Mouse (Mus musculus): Measurements from ENCODE around the gene Olfr435.
"Not testable (repeated sequence)": the region's sequence is repeated elsewhere in the genome, so short reads cannot be mapped to it uniquely, and the experiment has no call there.

The Olfr435 gene

DNA sequence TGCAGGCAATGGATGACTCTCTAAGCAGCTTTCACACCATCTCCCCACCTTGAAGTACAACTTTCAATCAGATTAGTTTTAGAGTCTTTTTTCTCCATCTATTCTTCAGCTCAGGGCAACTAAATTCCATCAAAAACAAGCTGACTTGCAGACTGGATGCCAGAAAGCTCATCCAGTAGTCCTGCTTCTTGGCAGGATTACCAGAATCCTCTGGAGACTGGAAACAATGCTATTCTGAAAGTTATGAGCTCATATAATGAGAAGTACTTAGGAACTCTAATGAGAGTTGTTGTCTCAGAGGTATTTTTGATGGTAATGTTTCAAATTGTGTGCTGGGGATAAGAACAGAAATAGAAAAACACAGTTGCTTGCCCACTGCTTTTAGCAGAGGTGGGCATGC is at the start of gene Olfr435:
Gene Olfr435, plus strand, starts transcription at position 366 of the 400 bp plus-strand sequence.
- no peak for DNase-seq (ENCODE audit: low spot score)

DNA sequence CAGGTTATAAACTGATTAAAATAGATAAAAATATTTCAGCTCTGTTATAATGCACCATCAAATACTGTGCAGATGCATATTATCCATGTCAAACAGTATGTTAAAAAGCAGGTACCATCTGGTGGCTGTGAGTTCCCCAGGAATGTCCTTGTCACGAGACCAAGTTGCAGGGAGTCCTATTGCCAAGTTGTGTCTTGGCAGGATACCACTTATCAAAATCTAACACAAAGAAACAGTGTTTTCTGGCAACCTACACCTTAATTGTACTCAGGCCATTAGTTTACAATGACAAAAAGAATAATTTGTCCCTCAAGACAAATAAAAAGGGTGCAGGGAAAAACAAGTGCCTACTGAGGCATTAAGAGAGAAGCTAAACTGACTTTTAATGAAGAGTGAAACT is 37.4 kb upstream of the Olfr435 start:
- DNase-seq (ENCODE audit: low spot score) = no peak

DNA sequence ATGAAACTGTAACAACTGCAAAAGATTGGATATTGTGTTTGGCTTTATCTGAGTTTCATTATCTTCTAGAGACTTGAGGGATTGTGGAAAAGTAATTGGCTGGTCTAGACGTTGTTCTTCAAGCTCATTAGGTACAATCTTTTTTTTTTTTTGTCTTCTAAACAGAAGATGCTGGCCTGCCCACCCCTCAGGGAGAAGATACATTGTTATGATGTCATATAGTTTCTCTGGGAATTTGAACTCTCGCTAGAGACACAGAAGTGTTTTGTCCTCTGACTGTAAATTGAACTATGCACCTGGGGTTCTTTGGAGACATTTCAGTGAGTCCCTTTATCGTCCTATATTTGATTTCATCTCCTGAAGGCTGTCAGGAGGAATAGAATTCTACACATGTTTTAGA is 34.0 kb upstream of the Olfr435 start, which contains the start of gene Olfr437:
Gene Olfr437, plus strand, starts transcription at position 301 of the 400 bp plus-strand sequence.
- no peak for DNase-seq (ENCODE audit: low spot score)

DNA sequence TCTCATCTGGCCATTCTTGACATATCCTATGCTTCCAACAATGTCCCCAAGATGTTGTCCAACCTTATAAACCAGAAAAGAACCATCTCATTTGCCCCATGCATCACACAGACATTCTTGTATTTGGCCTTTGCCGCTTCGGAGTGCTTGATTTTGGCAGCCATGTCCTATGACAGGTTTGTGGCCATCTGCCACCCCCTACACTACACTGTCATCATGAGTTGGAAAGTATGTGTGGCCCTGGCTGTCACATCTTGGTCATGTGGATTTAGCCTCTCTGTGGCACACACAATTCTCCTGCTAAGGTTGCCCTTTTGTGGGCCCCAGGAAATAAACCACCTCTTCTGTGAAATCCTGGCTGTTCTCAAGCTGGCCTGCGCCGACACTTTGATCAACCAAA is 29.7 kb upstream of the Olfr435 start:
- no peak for DNase-seq (ENCODE audit: low spot score)

DNA sequence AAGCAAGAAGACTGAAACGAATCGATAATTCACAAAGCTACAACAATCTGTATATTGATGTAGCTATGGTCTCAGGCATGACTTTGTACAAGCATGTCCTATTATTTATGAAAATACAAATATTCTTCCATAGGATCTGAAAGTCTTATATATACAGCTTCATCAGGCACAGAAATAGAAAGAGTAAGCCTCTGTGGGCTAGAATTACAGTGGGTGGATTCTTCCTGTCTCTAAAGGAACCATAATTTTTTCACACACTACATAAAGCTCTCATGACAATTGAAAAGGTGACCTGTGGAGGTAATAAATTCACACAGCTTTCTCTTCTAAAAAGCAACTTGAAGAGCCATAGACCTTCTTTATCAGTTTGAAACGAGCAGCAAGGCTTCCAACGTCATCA is 25.1 kb upstream of the Olfr435 start, which contains the start of gene Olfr13:
Gene Olfr13, plus strand, starts transcription at position 301 of the 400 bp plus-strand sequence.
- DNase-seq (ENCODE audit: low spot score) = no peak

DNA sequence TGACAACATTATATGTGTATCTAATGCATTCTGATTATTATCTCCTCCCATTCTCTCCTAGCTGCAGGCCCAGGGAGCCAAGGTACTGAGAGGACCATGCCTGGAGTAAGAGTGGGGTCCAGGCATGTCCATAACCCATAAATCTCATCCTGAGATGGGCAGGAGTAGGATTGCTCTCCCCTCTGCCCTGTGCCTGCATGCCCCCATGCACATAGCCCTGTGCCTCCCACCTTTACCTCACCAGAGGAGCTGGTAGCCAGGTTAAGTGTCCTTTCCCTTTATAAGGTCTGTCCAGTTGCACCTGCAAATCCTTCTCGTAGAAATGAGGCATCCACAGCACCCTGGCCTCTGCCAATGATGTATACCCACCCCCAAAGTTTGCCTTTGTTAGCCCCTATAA is 18.8 kb upstream of the Olfr435 start:
- DNase-seq (ENCODE audit: low spot score) = no peak

DNA sequence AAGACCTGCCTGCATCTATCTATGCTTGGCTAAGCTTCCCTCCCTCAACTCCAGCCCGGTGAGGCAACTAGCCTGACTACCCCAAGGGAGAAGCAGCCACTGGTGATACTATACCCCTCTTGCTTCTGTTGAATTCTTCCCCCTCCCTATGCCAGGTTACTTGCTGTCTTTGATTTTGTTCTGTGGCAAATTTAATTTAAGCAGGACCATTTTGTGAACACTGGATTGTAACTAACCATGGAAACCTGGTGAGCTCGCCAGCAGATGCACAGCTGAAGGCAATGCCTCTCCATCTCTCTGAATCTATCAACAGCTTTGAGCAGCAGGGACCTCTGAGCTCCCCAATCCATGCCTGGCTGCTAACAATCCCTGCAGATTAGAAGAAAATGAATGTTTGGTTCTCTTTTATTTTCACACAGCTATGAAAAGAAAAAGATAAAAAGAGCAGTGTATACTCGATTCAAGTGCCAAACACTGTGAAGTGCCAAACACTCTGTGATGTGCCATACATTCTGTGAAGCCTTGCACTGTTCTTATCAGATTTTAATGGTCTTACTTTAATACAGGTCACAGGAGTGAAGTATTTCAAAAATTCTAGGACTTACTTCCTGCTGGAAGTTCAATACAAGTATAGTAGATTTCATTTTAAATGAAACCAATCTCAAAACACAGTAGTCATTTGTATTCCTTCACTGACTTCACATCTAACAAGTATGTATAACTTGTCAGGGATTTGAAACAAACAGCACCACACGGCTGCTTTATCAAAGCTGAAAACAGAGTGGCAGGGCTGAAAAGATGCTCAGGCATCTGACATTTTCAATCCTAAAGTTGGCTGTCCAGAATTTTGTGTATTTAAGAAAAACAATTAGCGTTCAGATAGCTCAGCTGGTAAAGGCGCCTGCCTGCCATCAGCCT is 18.1 kb upstream of the Olfr435 start:
- no peak for DNase-seq (ENCODE audit: low spot score)

DNA sequence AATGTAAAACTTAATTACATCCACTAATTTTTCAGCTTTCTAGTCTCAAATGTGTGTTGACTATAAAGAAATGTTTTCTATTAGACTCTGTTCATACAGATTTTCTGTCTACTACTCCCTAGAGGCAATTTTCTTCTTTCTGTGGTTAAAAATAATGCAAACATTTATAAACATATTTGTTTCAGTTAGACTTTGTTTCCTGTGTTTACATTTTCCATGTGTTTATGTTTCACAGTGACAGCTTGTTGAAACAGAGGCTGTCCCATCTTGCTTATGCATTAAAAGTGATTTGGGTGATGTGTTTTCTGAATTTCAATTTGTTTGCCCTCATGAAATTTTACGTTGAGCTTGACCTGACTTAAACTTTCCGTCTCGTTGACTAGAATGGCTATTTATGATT is 6.0 kb upstream of the Olfr435 start:
- DNase-seq (ENCODE audit: low spot score) = no peak

DNA sequence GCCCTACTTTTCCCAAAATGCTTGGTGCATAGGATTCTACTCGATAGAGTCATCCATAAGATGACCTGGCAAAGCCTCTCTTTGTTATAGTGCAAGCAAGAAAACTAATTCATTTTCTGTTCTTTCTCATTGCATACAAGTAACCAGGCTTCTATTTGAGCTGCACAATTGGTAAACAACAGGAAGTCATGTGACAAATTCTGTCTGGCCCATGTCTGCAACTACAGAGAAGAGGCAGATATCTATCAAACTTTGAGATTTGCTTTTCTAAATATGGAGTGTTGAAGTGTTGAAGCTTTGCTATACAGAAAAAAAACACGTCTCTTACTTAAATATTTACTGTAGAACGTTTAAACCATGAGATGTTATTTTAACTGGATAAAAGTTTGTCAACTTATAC is 1.1 kb downstream of the Olfr435 start:
- no peak for DNase-seq (ENCODE audit: low spot score)

DNA sequence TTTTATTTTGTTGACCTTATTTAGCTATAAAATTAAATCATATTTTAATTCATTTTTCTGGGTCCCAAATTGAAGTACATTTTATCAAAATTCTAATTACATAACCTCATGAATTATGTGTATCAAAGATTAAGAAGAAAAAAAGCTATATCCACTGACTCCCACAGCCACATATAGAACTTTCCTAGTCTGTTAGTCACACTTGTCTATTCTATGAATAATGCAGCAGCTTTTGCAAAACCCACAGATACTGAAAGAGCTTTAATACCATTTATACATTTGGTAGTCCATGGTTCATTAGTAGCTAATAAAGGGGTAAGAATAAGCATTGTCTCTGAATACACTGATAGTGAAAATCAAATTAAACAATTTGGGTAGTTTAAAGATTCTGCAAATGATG is 5.8 kb downstream of the Olfr435 start:
- no peak for DNase-seq (ENCODE audit: low spot score)

DNA sequence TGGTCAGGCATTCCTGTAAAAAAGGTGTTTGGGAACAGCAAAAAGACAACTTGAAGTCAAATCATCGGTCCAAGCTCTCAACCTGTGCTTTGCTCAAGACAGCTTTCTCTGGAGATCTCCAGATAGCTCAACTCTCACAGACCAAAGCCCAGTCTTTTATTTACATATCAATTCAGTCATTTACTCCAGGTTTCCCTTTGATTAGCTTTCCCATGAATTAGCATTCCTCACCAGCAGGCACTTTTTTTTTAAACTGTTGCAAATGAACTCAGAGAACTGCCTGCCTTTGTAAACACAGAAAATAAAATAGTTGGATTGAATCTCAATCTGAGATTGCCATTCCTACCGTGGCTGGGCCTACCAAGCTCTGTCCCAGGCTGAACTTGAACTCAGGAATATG is 8.4 kb downstream of the Olfr435 start:
- DNase-seq (ENCODE audit: low spot score) = no peak

DNA sequence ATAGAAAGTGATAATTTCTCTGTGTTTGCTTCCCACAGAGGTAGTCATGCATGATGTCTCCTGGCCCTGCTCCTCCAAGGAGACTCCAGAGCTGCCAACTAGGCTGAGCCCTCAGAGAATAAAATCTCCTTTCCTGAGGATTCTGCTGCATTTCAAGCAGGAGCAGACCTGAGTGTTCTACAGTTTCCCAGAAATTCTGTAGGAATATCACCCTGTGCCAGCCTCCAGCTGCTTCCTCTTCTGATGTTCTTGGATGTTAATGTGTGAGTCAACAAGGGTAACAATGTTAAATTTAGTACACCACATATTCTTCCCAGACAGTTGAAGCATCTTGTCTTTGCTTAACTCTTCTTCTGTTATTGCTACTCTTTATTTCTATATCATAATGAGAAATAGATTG is 15.9 kb downstream of the Olfr435 start, which contains the start of gene Olfr434:
Gene Olfr434, plus strand, starts transcription at position 149 of the 400 bp plus-strand sequence.
- DNase-seq (ENCODE audit: low spot score) = not testable (repeated sequence)

DNA sequence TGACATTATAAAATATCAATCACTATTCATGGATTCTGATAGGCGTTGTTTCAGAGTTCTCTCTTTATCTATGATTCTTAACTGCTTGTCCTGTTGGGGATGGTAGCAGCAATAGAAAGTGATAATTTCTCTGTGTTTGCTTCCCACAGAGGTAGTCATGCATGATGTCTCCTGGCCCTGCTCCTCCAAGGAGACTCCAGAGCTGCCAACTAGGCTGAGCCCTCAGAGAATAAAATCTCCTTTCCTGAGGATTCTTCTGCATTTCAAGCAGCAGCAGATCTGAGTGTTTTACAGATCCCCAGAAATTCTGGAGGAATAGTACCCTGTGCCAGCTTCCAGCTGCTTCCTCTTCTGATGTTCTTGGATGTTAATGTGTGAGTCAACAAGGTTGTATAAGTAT is 34.3 kb downstream of the Olfr435 start, which contains the start of gene Olfr47:
Gene Olfr47, plus strand, starts transcription at position 275 of the 400 bp plus-strand sequence.
- not testable (repeated sequence) for DNase-seq (ENCODE audit: low spot score)

DNA sequence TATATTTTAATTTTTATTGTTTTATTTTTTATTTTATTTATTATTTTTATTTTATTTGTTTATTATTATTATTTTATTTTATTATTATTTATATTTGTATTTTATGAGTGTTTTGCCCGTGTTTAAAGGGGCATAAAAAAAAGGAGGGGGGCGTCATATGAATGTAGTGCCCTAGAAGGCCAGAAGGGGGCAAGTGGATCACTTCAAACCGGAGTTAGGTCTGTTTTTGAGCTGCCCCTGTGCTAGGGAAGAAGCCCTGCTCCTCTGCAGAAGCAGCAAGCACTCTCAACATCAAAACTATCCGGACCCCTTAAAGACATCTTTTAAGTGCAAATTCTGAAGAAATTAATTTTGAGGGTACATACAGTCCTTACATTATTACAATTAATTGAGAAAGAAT is 45.1 kb downstream of the Olfr435 start:
- DNase-seq (ENCODE audit: low spot score) = no peak

DNA sequence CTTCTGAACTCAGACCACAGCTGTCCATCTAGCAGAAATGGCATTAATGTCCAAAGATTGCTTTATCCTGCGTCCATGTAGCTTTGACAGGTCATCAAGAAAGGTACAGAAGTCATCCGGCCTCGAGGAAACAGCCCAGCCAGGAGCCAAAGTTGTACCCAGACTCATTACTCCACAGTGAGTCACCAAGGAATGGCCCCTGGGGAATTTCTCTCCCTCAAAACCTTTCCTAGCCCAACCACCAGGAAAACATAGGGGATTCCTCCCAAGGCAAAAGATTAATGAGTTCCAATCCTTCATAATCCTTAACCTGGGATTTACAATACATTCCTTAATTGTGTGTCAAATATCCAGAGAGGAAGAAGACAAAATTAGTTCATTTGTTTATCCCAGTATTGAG is 50.5 kb downstream of the Olfr435 start:
- no peak for DNase-seq (ENCODE audit: low spot score)

DNA sequence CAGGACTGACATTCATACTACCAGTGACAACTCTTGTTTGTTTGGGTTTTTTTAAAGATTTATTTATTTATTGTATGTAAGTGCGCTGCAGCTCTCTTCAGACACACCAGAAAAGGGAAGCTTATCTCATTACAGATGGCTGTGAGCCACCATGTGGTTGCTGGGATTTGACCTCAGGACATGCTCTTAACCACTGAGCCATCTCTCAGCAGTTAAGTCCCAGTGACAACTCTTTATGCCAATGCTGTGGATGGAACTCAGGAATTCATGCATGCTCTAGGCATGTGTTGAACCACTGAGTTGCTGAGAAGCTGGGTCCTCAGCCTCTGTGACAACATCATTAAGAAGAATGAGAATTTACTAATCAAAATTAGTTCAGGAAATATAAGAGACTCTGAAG is 56.0 kb downstream of the Olfr435 start:
- DNase-seq (ENCODE audit: low spot score) = no peak
